Mouse (Mus musculus) macrophage (primary cell): ENCODE measurements around the gene Ptpn21. TPM values are rescaled to one million over a fixed set of nuclear protein-coding genes. Genes with fewer than 3 reads are reported as not detected.

Source experiments
- H3K27ac ChIP-seq: fragments of 350-480 bp; formaldehyde crosslinking; 2 replicates; pipeline ENCODE4 v1.9.0; 2021
- H3K36me3 ChIP-seq: fragments of 350-480 bp; formaldehyde crosslinking; 2 replicates; pipeline ENCODE4 v1.9.0; 2021; ENCODE audit errors: inconsistent target
- H3K4me3 ChIP-seq: fragments of 350-480 bp; formaldehyde crosslinking; 2 replicates; pipeline ENCODE4 v1.9.0; 2021; ENCODE audit errors: inconsistent target
- H3K79me2 ChIP-seq: fragments of 350-480 bp; formaldehyde crosslinking; 2 replicates; pipeline ENCODE4 v1.9.0; 2021; ENCODE audit errors: inconsistent target
- WGBS: methylation state at CpG from one replicate; pipeline ENCODE4 v1.1.7; 2026; ENCODE audit warnings: inconsistent platforms; ENCODE audit not compliant: missing documents; 5-methylcytosine and 5-hydroxymethylcytosine counted together
- polyA plus RNA-seq: library from polyadenylated mRNA; stranded (reverse); fragments of 250-400 nt; gene quantifications from 3 replicates; pipeline ENCODE4 v1.2.4, GENCODE M21; 2018; ENCODE audit warnings: inconsistent platforms

The Ptpn21 gene
- polyA plus RNA-seq, 1 experiment from 2014 or later: 9.5 TPM

DNA sequence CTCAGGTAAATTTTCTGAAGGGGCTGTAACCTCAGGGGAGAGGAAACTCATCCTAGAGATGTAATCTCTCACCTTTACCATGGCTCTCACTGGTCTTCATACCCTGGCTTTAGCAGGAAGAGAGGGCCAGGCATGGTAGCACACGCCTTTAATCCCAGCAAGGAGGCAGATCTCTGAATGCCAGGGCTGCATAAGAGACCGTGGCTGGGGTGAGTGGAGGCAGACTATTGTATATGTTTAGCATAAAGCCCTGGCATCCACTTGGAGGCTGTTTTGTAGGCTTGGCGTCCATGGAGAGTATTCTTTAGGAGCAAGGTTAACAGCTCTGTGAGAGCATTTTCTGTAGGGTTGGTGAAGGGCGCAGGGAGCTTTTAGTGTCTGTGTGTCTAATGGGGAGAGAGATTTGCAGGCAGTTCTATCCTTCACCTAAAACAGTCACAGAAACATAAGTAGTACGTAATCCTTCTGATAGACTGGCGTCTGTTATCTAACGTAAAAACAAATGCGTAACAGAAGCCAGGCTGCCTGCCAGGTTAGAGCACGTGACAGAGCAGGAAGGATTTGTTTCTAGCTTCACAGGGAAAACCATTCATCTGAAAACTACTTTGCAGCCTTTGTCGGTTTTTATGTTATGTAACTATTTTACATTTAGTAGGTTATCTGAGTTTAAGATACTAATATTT is 68.9 kb downstream of the Ptpn21 start:
- WGBS: 60% methylated on average over 10 of the region's 10 CpGs
- H3K79me2 ChIP-seq: no peaks in the 10 kb centered on the region
- no peak overlapping the region for H3K27ac ChIP-seq
- no peaks in the 10 kb centered on the region for H3K36me3 ChIP-seq
- H3K4me3 ChIP-seq: no peak overlapping the region

DNA sequence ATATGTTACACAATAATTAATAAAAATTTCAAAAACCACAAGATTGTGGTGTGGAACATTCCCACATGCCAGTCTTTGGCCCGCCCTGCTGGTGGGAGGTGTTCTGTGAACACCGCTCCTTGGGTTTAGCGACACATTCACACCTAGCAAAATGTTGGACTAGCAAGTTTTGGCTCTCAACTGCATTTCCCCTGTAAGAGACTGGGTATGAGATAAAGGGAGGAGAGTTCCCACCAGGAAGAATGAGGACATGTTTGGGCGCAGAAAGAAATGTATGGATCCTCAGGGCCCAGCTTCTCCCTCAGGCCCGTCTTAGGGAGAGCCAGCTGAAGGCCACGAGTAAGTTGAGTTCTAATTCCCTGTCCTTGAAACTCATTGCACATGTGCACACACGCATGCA is 74.6 kb downstream of the Ptpn21 start:
- no peaks in the 10 kb centered on the region for H3K79me2 ChIP-seq
- H3K27ac ChIP-seq: no peak overlapping the region
- WGBS: 89% methylated on average over 7 of the region's 7 CpGs
- no peak overlapping the region for H3K4me3 ChIP-seq
- peaks cover 6% of the 10 kb centered on the region; the same call in 1 of the 2 replicates for H3K36me3 ChIP-seq

DNA sequence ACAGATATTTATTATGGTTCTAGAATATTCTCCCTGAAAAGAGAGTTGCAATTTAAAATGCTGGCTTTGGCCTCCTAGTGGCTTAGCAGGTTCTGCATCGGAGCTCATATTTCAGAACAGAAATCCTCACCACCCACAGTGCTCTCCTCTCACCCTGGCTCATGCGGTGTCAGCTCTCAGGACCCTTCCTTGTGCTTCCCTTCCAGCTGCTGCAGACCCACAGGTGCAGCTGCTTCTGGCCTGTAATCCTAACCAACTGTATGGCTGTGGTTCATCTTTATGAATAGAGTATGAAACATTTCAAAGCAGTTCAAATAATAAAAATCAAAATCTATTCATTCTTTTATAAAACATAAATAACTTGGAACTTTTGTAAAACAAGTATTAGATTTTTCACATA is 80.3 kb downstream of the Ptpn21 start:
- WGBS: 88% methylated on average over 2 of the region's 2 CpGs
- H3K4me3 ChIP-seq: no peak overlapping the region
- no peaks in the 10 kb centered on the region for H3K79me2 ChIP-seq
- no peak overlapping the region for H3K27ac ChIP-seq
- no peaks in the 10 kb centered on the region for H3K36me3 ChIP-seq

GRCm38 (mm10) chr12:98644852-98645251 is 92.4 kb downstream of the Ptpn21 start:
- H3K79me2 ChIP-seq: no peaks in the 10 kb centered on the region
- H3K4me3 ChIP-seq: no peak overlapping the region
- H3K36me3 ChIP-seq: 0 out of 2 replicates have a peak, but pooled peaks cover 5% of the 10 kb centered on the region
- no peak overlapping the region for H3K27ac ChIP-seq

DNA sequence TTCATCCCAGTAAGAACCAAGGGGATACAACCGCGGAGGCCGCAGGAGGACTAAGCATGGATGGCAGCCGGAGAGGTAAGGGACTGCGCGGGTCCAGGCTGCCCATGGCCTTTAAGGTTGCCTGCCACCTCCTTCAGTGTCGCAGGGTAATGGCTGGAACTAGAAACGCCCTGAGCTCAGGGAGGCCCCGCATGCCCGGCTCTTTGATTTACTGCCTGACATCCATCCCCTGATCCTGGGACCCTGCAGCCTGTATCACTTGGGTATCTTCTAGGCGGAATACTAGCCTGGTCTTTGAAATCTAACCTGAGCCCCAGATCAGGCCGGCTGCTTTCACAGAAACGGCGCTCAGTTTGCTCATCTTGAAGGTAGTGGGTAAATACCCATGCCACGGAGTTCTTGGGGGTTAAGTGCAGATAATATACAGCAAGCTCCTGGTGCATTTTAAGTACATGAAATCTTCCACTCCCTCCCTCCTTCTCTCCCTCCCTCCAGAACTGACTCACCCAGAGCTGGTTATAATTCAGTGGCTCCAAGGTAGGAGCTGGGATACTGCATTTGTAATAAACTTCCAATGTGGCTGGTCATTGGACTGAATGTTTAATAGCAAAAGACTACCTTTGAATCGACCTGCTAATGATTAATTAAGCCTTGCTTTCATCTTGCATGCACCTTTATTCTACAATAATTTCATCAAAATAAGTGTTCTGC is 108.8 kb downstream of the Ptpn21 start:
- Histone ChIP-seq H3K27ac (no peak overlapping the region), H3K4me3 (peak overlapping the region; percentile 87), H3K79me2 (no peaks in the 10 kb centered on the region), H3K36me3 (no peaks in the 10 kb centered on the region)
- WGBS: 4% methylated on average over 15 of the region's 16 CpGs

GRCm38 (mm10) chr12:98627392-98628259 is 109.6 kb downstream of the Ptpn21 start, which contains the start of gene Spata7:
Gene Spata7, plus strand, starts transcription at chr12:98628157.
- 6% methylated on average over 32 of the region's 32 CpGs for WGBS
- no peak within 1 kb of the TSS for H3K27ac ChIP-seq
- H3K79me2 ChIP-seq: no peaks in the 10 kb centered on the region
- peak within 1 kb of the TSS; percentile 87 for H3K4me3 ChIP-seq
- H3K36me3 ChIP-seq: no peaks in the 10 kb centered on the region

Other genes with a start within 250 kb of the Ptpn21 start
- gene Kcnk10, start 159.1 kb downstream of the Ptpn21 start, polyA plus RNA-seq: not detected in 3 replicates
- gene Spata7, start 109.2 kb downstream of the Ptpn21 start, polyA plus RNA-seq: 3.7 to 6.6 TPM (median 4.3 TPM) in 3 replicates
- gene Zc3h14, start 9.6 kb upstream of the Ptpn21 start, polyA plus RNA-seq: 40.5 to 58.9 TPM (median 43.7 TPM) in 3 replicates
- gene Eml5, start 164.1 kb upstream of the Ptpn21 start, polyA plus RNA-seq: 0.52 to 0.60 TPM (median 0.53 TPM) in 3 replicates
- gene Ttc8, start 183.2 kb upstream of the Ptpn21 start, polyA plus RNA-seq: 4.7 to 5.3 TPM (median 4.8 TPM) in 3 replicates